Mouse (Mus musculus) CD8-positive naive resting alpha-beta T cell, adult 2 months (primary cell): ENCODE data around the gene Gse1.

Experiments
- DNase-seq, 2 experiments: peaks; one replicate each; pipeline ENCODE4 v3.0.0; 2022; ENCODE audit warnings: low read depth in 2 of 2, low spot score in 2 of 2

Gene Gse1

DNA sequence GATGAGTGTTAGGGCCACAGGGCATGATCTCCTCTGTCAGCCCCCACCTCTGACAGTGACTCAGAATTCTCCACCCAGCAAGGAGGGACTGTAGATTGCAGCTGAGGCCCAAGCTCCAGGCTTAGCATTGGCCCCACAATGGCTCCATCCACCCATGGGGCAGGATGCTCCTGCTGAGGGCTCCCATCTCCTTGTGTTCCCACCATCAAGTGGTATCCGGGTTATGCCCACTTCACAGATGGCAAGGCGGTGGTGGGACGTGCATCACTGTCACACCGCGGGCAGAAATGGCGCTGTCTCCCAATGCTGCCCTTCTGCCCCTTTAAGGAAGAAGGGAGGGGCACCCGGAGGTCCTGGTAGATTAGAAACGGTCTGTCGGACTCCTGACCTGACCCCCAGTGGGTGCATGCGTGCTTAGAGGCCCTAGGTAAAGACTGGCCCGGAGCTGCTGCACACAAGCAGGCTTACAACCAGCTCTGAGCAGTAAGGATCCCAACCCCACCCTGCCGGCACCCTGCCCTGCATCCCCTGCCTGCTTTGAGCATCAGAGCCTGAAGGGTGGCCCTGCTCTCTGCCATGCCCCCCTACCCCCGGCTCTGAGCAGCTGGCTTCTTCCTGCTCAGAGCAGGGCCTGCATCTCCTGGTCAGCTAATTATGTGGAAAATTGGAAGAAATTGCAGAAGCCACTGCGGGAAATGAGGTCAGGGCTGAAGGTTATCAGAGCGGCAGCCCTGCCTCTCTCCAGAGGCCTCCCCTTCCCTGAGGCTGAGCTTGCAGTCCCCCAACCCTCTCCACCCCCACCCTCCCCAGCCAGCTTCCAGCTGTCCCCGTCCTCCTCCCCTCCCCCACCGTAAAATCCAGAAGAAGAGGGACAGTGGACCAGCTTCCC, 67.0 kb downstream of the Gse1 start:
- no peak for DNase-seq

DNA sequence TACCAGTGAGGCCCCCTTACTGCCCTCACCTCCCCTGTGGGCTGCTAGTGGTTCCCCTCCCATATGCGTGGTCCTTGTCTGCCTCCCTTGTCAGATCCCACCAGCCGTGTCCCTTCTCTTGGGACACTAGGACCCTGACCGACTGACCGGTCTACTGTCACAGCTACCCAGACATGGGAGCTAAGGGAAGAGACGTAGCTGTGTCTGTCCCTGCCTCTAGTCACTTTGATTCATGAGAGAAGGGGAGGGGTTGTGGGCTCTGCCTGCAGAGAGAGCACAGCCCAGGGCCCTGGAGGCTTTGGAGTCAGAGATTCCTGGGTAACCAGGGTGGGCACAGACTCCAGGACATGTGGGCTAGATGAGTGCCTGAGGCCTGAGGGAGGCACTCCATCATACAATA, 68.7 kb downstream of the Gse1 start:
- DNase-seq: no peak

- DNase-seq: no peak
These were observed 70.6 kb downstream of the Gse1 start for GRCm38 (mm10) chr8:120298601-120299532.

GRCm38 (mm10) chr8:120300601-120301141, 72.4 kb downstream of the Gse1 start:
- peak; percentile 62 to 69 for DNase-seq

DNA sequence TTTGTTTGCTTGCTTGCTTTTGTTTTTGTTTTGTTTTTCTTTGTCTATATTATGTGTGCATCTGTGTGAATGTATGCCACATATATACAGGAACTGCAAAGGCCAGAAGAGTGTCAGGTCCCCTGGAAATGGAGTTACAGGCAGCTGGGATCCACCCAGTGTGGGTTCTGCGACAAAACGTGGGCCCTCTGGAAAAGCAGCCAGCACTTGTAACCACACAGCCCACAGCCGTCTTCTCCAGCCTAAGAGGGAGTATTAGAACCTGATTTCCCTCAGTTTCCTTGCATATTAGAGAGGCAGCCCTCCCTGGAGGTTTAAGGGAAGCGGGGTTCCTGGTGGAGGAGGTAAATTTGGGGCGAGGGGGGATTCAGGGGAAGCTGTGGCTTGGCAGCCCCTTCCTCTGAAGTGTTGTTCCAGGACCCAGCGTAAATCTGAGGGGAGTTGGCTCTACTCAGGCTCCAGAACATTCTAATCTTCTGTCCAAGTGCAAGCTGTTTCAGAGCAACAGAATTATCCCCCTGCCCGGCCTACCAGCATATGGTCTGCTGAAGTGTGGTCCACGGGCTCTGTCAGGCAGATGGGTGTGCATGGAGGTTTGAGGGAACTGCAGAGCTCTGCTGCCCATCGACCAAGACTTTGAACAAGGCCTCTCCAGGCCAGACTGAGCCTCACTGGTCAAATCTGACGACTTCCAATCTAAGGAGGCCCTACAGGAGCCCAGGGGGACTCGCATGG, 74.9 kb downstream of the Gse1 start:
- DNase-seq: no peak

DNA sequence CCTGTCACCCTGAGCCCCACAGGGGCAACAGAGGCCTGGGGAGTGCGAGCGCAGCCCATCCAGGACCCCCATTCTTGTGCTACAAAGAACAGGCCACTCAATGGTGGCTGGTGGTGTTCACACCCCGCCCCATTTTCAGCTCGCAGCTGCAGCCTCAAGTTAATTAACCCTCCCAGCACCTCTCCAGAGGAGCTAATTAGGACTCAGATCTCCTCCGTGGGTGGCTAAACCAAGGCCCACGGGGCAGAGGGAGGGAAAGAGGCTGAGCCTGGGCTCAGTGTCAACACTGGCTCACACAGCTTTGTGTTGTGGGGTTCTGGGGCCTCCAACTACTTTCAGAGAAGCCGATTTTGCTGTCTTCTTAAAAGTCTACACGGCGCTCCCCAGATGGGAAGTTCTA, 75.8 kb downstream of the Gse1 start:
- no peak for DNase-seq

DNA sequence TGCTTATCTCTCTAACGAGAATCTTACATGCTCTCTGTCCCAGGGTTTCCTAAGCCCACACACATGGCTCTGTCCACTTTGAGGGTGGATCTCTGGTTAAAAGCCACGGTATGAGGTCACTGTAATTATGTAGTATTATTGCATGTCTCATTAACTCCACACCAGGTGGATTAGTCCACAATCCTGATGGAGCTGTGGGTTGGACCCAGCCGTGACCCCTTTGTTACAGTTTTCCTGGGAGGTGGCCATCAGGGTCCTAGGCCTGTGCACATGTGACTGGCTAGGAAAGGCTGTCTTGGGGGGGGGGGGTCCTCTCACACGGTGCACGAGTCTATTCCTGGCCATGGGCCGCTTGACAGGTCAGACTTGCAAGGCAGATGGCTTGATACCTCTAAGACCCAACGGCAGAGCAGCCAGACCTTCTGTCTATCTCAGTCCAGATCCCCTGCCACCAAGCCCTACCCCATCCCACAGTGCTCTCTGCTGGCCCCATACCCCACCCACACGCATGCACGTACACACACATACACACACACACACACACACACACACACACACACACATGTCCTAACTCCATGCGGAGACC, 77.6 kb downstream of the Gse1 start:
- no peak for DNase-seq

DNA sequence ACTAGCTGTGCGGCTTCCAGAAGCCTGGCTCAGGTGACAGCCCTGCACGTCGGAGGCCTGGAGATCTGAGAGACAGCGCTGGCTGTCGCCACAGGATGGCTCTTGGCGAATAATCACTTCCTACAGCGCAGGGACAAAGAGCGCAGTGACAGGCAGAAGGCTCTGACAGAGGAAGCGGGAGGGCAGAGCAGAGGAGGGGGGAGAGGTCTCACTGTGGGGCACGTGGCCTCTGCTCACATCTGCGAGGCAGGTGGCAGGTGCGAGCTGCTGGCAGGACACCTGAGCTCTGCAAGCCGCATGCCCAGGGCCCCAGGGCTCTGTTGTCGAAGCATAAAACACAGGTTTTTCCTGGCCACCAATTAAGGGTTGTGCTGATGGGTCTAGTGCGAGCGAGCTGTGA, 78.8 kb downstream of the Gse1 start:
- no peak for DNase-seq

- no peak for DNase-seq
These were observed 79.3 kb downstream of the Gse1 start for GRCm38 (mm10) chr8:120307528-120307927.

GRCm38 (mm10) chr8:120308131-120308530, 79.9 kb downstream of the Gse1 start:
- DNase-seq: no peak

DNA sequence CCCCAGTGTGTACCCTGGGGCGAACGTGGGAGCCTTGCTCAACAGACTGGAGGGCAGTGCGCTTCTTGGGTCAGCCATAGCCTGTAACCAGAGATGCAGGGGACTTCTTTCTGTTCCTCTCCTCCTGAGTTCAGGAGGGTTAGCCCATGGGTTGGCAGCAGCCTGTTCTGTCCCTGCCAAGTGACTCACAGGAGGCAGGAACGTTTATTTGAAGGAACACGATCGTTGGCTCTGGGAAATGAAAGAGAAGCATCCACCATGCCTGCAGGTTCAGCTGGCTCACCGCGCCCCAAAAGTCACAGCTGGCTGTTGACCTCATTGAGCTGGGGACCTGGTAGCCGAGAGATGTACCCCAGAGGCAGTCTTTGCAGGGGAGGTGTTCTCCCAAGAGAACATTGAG, 80.3 kb downstream of the Gse1 start:
- no peak for DNase-seq

DNA sequence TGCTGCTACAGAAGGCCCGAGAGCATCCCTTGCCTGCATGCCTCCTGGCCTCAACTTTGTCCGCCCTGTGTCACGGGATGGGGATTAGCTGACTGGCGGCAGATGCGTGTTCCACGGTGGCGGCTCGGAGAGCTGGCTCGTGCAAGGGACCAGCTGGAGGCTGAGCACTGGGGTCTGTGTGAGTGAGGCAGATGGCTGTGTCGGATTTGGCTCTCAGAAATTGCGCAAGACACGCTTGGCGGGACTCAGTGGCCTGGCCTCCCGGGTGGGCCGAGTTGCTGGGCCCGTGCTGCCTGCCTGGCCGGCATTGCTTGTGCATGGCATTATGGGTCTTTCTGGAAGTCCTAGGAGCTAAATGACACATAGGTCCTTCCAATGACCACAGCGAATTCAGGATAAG, 81.1 kb downstream of the Gse1 start:
- no peak for DNase-seq

GRCm38 (mm10) chr8:120310063-120310462, 81.8 kb downstream of the Gse1 start:
- DNase-seq: no peak

GRCm38 (mm10) chr8:120312452-120312851, 84.2 kb downstream of the Gse1 start:
- no peak for DNase-seq

DNA sequence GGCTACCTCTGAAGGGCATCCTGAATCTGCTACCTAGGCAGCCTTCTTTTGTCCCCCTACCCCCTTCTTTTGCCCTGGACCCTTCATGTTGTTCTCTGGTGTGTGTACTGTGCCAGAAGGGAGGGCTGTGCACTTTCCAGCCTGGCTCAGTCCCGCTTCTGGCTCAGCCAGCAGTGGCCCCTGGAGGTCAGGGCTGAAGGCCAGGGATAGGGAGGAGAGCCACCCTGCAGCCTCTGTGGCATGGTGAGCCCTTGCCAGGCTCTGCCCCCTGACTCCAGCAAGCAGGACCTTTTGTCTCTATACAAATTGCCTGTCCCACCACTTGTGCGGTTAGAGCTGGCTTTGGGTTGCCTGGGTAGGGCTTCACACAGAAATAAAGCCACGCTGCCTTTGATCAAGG, 85.4 kb downstream of the Gse1 start:
- no peak for DNase-seq

GRCm38 (mm10) chr8:120314932-120315331, 86.7 kb downstream of the Gse1 start:
- no peak for DNase-seq

GRCm38 (mm10) chr8:120315644-120316043, 87.4 kb downstream of the Gse1 start:
- peak in 1 of 2 experiments; percentile 43 for DNase-seq

DNA sequence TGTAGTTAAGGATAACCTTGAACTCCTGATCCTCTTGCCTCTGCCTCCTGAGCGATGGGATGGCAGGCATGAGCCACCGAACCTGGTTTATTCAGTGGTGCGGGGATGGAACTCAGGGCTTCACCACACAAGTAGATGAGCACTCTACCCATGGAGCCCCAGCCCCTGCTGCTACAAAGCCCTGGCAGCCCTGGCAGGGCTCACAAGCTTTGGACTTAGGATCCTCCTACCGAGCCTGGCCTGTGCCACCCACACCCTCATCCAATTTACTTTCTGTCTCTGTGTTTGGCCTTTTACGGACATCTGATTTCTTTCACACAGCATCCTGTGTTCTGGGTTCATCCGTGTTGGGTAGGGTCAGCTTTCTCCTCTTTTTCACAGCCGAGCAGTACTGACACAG, 88.5 kb downstream of the Gse1 start:
- no peak for DNase-seq

DNA sequence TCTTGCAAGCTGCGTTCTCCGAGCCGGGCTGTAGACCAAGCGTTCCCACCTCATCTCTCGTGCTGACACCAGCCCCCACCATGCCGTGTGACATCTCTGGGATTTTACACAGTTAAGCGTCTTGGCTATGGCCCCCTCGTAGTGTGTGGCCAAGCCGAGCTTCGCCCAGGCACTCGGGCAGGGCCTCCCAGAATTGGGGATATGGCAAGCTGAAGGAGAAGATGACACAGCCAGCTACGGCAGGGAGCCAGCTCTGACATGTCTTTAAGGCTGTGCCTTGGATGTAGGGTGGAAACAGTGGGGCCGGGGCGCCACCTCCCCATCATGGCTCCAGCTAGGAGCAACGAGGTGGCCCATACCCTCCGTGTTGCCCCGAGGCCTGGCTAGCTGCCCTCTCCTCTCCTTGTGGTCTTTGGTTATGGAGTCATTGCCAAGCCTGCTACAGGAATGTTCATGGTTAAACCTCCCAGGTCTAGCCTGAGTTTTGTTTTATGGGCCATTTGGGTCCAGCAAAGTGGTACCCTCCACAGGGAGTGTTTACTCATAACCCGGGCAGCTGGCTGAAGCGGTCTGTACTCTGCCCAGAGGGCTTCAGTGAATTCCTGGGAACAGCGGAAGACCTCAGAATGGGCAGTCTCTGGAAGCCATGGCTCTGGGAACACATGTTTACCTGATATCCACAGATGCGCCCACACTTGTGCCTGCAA, 89.0 kb downstream of the Gse1 start:
- no peak for DNase-seq

- no peak for DNase-seq
These were observed 90.3 kb downstream of the Gse1 start for GRCm38 (mm10) chr8:120318476-120318991.
